18 mouse cellular contexts compared by ENCODE assay signal in genomic region chr3:79528451-79528850, GRCm38 (mm10). TPM values are rescaled to one million over a fixed set of nuclear protein-coding genes. Genes with fewer than 3 reads are reported as not detected.
DNase-seq lines count a peak whose midpoint lies in the region; ATAC-seq and TF ChIP-seq lines count a peak whose summit lies in the region.
"Had no signal": no experiment of that assay in that cellular context is flagged by ENCODE, and none has a peak within 500 bp of the region (broad histone marks: within the 10 kb centered on the region; RNA-seq: fewer than 3 reads in every experiment).

No protein-coding gene starts in this region.

- DNase-seq in gastrocnemius, adult 2 months = no peak
- no peak for DNase-seq in gastrocnemius, postnatal 10 days
- DNase-seq in liver, adult 2 months (ENCODE audit: extremely low read depth, low read depth, low spot score) = peak; percentile 58
- DNase-seq in liver = no peak
- DNase-seq in MEL (ENCODE audit: low read depth, low spot score) = no peak
- no peak for DNase-seq in liver, embryonic 13.5 days
- DNase-seq in Muller cell, postnatal 12 days (ENCODE audit: inconsistent ontology term) = no peak
- no peak for DNase-seq in embryo, embryonic 10.5 days (ENCODE audit: low spot score)
- DNase-seq: adrenal gland, postnatal 25 days; forebrain, postnatal 0 days; layer of hippocampus, adult 9-11 months; right cerebral cortex, adult 18-20 months; thymus, postnatal 14 days had no signal

- H3K4me2 ChIP-seq in liver, embryonic 13.5 days = no peak overlapping the region
- H3K4me2 ChIP-seq: hindbrain, embryonic 15.5 days; midbrain, embryonic 12.5 days; stomach, embryonic 15.5 days had no signal

- no peak for ATAC-seq in liver, embryonic 13.5 days (ENCODE audit: low read depth)
- ATAC-seq: forebrain, postnatal 0 days; intestine, postnatal 0 days had no signal

- peaks cover 18% of the 10 kb centered on the region for H3K4me1 ChIP-seq in liver, adult 2 months (ENCODE audit: control insufficient read depth, insufficient read depth, low read length)
- H3K4me1 ChIP-seq in MEL (ENCODE audit: control insufficient read depth in 1 of 2, insufficient read depth in 2 of 2, low read length in 2 of 2) = peaks cover 29 to 42% of the 10 kb centered on the region in 2 experiments
- H3K4me1 ChIP-seq in liver, embryonic 13.5 days (replicated peaks) = peaks cover 67% of the 10 kb centered on the region

- peak overlapping the region; percentile 25 for H3K4me3 ChIP-seq in gastrocnemius, adult 2 months
- H3K4me3 ChIP-seq in liver, adult 2 months (ENCODE audit: insufficient read depth, low read depth, low read length) = no peak overlapping the region
- no peak overlapping the region for H3K4me3 ChIP-seq in MEL (ENCODE audit: control insufficient read depth in 1 of 2, insufficient read depth in 1 of 2, low read depth in 2 of 2, low read length in 2 of 2)
- H3K4me3 ChIP-seq in liver, embryonic 13.5 days (replicated peaks) = no peak overlapping the region
- H3K4me3 ChIP-seq: hindbrain, embryonic 15.5 days; midbrain, embryonic 12.5 days; myocyte; stomach, embryonic 15.5 days had no signal

- peak overlapping the region; percentile 79 for H3K27ac ChIP-seq in gastrocnemius, adult 2 months
- H3K27ac ChIP-seq in liver, adult 2 months (replicated peaks; ENCODE audit: insufficient read depth, low read depth, low read length) = no peak overlapping the region; the same call in 1 of the 2 replicates
- 0 out of 2 replicates have a peak overlapping the region, but pooled peaks have one; percentile 11 for H3K27ac ChIP-seq in MEL (ENCODE audit: control insufficient read depth, low read depth, low read length)
- peak overlapping the region; percentile 44 for H3K27ac ChIP-seq in liver, embryonic 13.5 days
- H3K27ac ChIP-seq: hindbrain, embryonic 15.5 days; midbrain, embryonic 12.5 days; stomach, embryonic 15.5 days had no signal

- no peak for TF ChIP-seq POLR2A in liver, adult 2 months (IDR thresholded peaks at IDR 0.05; ENCODE audit: extremely low read depth, insufficient read depth, low read length)
- TF ChIP-seq POLR2A in MEL (IDR thresholded peaks at IDR 0.05; ENCODE audit: control insufficient read depth in 1 of 2, insufficient read depth in 1 of 2, low read depth in 1 of 2, low read length in 2 of 2, poor library complexity in 1 of 2) = no peak

- intact Hi-C loops in gastrocnemius, adult 2 months (cut with DNase I) = no loop called here

- 50% methylated on average over 8 of the region's 8 CpGs for WGBS in liver, adult 2 months
- WGBS in liver, embryonic 13.5 days (ENCODE audit: insufficient replicate concordance) = 26% methylated on average over 8 of the region's 8 CpGs

- no peak for TF ChIP-seq CTCF in gastrocnemius, adult 2 months (IDR thresholded peaks at IDR 0.05)
- no peak for TF ChIP-seq CTCF in liver, adult 2 months (IDR thresholded peaks at IDR 0.05; ENCODE audit: low read depth, low read length)
- TF ChIP-seq CTCF in MEL (IDR thresholded peaks at IDR 0.05 in 2 of 3, conservative IDR thresholded peaks at IDR 0.05 in 1 of 3; ENCODE audit: control insufficient read depth in 1 of 3, insufficient read depth in 1 of 3, low read depth in 2 of 3, low read length in 3 of 3, poor library complexity in 1 of 3, severe bottlenecking in 1 of 3) = no peak

- no peaks in the 10 kb centered on the region for H3K9me3 ChIP-seq in MEL (replicated peaks; ENCODE audit: insufficient read depth, low read length)
- H3K9me3 ChIP-seq in liver, embryonic 13.5 days (replicated peaks) = no peaks in the 10 kb centered on the region
- H3K9me3 ChIP-seq: hindbrain, embryonic 15.5 days; midbrain, embryonic 12.5 days; stomach, embryonic 15.5 days had no signal

- peaks cover 52% of the 10 kb centered on the region for H3K79me2 ChIP-seq in liver, adult 2 months (ENCODE audit: control insufficient read depth, insufficient read depth, low read length)
- H3K79me2 ChIP-seq in MEL (ENCODE audit: control insufficient read depth, insufficient read depth, low read length, poor library complexity) = peaks cover 12% of the 10 kb centered on the region; the same call in 1 of the 2 replicates

- no peaks in the 10 kb centered on the region for H3K27me3 ChIP-seq in liver, adult 2 months (ENCODE audit: control insufficient read depth, insufficient read depth, low read length)
- no peaks in the 10 kb centered on the region for H3K27me3 ChIP-seq in MEL (ENCODE audit: control insufficient read depth in 1 of 2, insufficient read depth in 2 of 2, low read length in 2 of 2)
- H3K27me3 ChIP-seq in liver, embryonic 13.5 days = no peaks in the 10 kb centered on the region
- H3K27me3 ChIP-seq: hindbrain, embryonic 15.5 days; midbrain, embryonic 12.5 days; stomach, embryonic 15.5 days had no signal

- no peaks in the 10 kb centered on the region for H3K36me3 ChIP-seq in liver, adult 2 months (ENCODE audit: control insufficient read depth, insufficient read depth, low read length)
- H3K36me3 ChIP-seq in MEL (ENCODE audit: control insufficient read depth in 1 of 2, insufficient read depth in 2 of 2, low read length in 2 of 2) = peaks cover 0 to 39% of the 10 kb centered on the region in 2 experiments; a peak in 2 of 4 replicates
- no peaks in the 10 kb centered on the region for H3K36me3 ChIP-seq in liver, embryonic 13.5 days
- H3K36me3 ChIP-seq: hindbrain, embryonic 15.5 days; midbrain, embryonic 12.5 days; stomach, embryonic 15.5 days had no signal

- peak in 1 of 2 experiments; percentile 43; a peak in 1 of 4 replicates for TF ChIP-seq EP300 in MEL (IDR thresholded peaks at IDR 0.05; ENCODE audit: low read depth in 1 of 2, low read length in 2 of 2)

- H3K9ac ChIP-seq in liver, adult 2 months (ENCODE audit: low read depth, low read length) = no peak overlapping the region
- H3K9ac ChIP-seq in MEL (ENCODE audit: control insufficient read depth, low read depth, low read length, poor library complexity, severe bottlenecking) = no peak overlapping the region
- H3K9ac ChIP-seq in liver, embryonic 13.5 days = no peak overlapping the region
- H3K9ac ChIP-seq: forebrain, postnatal 0 days; hindbrain, embryonic 15.5 days; midbrain, embryonic 12.5 days; stomach, embryonic 15.5 days had no signal

- no peak for TF ChIP-seq RAD21 in MEL (IDR thresholded peaks at IDR 0.05; ENCODE audit: low read depth, low read length)

TF ChIP-seq in MEL, 35 proteins besides CTCF, POLR2A, EP300 and RAD21:
- TF ChIP-seq MYB (IDR thresholded peaks at IDR 0.05; ENCODE audit: low read depth, low read length) (0 out of 2 replicates have a peak, but pooled peaks have one; percentile 32), BHLHE40 (IDR thresholded peaks at IDR 0.05; ENCODE audit: borderline replicate concordance, low read depth, low read length) (no peak), USF2 (IDR thresholded peaks at IDR 0.05; ENCODE audit: borderline replicate concordance in 1 of 2, insufficient read depth in 1 of 2, low read depth in 1 of 2, low read length in 2 of 2) (no peak), TCF12 (IDR thresholded peaks at IDR 0.05; ENCODE audit: low read depth, low read length) (peak; percentile 33; the same call in 1 of the 2 replicates), TBP (IDR thresholded peaks at IDR 0.05; ENCODE audit: low read depth, low read length) (no peak)

RNA-seq across cellular contexts. Expression of gene Fnip2, which starts 39.1 kb away (rescaled TPM):
- total RNA-seq in gastrocnemius, adult 2 months (2021) = 1 to 10 TPM; 3.5 to 5.0 TPM
- 1 to 10 TPM; 5.7 to 7.7 TPM for total RNA-seq in gastrocnemius, postnatal 10 days (2021)
- total RNA-seq in liver, adult 2 months (2014; rRNA removed) = 43.3 and 46.7 TPM in 2 replicates
- 4.9 and 6.3 TPM in 2 replicates for polyA plus RNA-seq in liver, adult 2 months (2012; rRNA removed)
- 9.6 and 11.0 TPM in 2 replicates for total RNA-seq in MEL (2012; rRNA removed)
- 10 to 100 TPM; 10.4 to 65.8 TPM for polyA plus RNA-seq in MEL (2012; ENCODE audit: insufficient read depth in 1 of 2, insufficient read length in 2 of 2, low read depth in 1 of 2, low replicate concordance in 2 of 2, missing spikeins in 1 of 2)
- polyA plus RNA-seq in liver, embryonic 13.5 days (2015; fragmentation: Nextera tagmentation; extraction: Ambion mirVana) = 3.5 and 3.8 TPM in 2 replicates
